Mouse (Mus musculus) heart, postnatal 4 days (tissue): Measurements from ENCODE around the gene Prkcsh. TPM values are rescaled to one million over a fixed set of nuclear protein-coding genes. Genes with fewer than 3 reads are reported as not detected.

Experiments used
- DNase-seq: peaks from one replicate; pipeline ENCODE4 v3.0.0; 2021
- total RNA-seq, 2 experiments: library from RNA; stranded (reverse); gene quantifications; 2 replicates each; pipeline ENCODE4 v1.2.3; 2021

The Prkcsh gene
- 10 to 100 TPM; 69.8 to 73.7 TPM for total RNA-seq

DNA sequence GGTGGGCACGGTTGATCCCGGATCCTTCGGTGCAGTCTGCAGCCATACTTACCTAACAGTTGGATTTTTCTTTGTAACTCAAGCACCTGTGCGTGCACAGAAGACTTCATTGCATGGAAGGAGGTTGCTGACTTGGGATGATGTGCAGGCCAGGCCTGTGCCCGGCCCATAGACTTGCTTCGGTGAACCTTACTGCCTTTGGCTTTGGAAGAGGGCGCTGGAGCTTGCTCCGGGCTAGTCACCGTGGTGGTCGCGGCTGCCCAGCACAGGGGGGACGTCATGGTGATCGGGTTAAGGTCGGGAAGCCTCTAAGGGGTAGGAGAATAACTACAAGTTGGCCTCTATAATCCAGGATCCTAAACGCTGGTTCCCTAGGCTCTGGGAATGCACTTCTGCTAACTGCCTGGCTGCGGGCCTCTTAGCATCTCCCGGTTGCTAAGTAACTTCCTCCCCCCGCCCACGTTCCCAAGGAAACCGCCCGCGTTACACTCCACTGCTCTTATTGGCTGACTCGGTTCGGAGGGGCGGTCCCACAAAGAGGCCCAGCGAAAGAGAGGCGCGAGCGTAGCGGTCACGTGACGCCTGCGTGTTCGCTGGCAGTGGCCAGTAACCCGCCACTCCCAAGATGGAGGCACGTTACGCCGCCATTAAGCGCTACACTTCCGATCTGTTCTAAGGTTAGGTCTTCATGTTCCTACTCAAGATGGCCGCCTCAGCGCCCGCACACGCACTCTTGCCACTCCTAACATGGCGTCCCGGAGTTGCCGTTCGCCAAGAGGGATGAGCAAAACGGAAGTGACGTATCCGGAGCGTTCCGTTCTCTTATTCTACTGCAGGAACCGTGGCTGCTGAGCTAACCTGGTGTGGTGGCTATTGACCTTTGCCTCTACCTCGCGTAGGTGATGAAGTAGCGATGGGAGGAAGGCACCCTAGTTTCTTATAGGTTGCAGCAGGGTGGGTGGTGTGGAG, at the start of gene Prkcsh, which contains the start of gene Ccdc151:
Prkcsh (plus strand) TSS at position 613 of the 969 bp plus-strand sequence.
Ccdc151 (minus strand) TSS at position 441 of the 969 bp plus-strand sequence.
- DNase-seq: peak; percentile 99

DNA sequence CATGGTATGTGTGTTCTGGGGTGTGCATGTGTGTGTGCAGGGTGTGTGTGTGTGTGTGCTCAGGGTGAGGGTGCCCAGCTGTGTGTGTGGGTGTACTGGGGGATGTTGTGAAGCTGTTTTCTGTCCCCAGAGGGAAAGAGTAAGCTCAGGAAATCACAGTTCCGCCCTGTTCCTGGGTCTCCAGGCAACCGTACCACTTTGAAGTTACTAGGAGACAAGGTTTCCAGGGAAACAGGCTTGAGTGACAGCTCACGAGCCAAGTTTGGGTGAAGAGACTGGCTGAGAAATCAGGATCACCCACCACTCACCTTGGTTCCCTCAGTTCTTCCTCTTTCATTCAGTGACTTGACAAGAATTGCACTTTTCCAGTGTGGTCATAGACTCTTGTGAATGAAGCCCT, 49.0 kb upstream of the Prkcsh start:
- no peak for DNase-seq

DNA sequence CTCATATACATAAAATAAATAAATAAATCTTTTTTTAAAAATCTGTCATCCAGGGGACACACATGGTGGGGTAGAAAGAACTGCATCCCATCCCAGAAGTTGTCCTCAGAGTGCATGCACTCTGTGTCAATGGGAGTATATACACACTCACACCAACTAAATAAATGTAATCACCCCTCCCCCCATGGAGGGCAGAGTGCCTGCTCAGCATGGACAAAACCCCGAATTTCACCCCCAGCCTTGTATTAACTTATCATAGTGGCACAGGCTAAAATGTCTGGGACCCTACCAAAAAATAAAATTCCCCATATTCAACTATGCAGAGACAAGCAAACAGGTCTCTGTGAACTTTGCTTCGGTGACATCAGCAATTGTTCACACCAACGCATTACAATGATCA, 48.0 kb upstream of the Prkcsh start:
- no peak for DNase-seq

DNA sequence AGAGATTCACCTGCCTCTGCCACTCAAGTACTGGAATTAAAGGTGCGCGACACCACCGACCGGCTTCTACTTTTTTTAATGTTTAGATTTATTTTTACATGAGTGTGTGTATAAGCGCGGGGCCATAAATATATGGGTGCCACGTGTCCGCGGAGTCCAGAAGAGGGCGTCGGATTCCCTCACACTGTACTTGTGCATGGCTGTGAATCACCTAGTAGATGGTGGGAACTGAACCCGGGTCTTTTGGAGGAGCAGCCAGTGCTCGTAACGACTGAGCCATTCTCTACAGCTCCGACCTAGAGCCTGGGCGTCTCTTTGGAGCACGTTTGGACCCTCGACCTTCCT, 47.4 kb upstream of the Prkcsh start:
- DNase-seq: no peak

DNA sequence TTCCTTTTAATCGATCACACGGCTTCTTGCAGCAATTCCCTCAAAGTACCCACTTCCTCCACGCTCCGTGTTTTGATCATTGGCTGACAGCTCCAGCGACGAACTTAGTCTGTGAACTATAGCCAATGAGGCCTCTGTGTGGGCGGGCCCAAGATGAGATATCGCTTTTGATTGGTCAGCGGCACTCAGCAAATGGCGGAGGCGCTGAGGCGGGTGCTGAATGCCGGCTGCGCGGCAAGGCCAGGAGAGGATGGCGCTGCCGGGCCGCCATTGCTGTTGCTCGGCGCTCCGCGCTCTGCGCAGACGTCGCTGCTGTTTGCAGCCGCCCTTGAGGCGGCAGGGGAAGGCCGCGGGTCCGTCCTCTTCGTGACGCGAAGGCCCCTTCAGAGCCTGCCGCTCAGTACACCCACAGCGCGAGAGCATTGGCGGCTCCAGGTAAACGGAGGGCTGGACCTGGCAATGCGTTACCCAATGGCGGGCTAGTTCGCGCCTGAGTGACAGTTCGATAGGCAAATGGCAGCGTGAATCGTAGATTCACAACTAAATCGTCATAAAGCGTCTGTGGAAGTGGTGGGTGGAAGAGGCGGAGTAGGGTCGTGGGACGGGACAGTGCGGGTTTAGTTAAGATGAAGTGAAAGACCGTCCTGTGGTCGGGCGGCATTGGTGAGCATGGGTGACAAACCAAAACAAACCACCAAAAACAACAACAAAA, 46.9 kb upstream of the Prkcsh start, which contains the start of gene Swsap1:
Swsap1 (plus strand) TSS at position 186 of the 712 bp plus-strand sequence.
- DNase-seq: peak; percentile 99

DNA sequence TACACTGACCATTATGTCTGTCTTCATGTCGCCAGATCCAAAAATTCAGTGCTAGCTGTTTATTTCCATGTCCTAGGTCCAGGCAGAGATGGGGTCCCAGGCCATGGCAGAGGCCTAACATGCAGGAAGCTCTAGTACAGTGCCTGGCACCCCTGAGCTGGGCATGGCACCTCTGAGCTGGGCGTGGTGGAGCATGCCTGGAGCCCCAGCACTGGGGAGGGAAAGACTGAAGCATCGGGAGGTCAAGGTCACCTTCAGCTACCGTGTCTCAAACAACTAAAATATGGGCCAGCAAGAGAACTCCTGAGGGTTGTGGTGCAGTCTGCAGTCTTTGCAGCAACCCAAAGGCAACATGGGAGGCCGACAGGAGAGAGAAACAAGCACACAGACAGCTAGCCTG, 44.2 kb upstream of the Prkcsh start:
- no peak for DNase-seq

DNA sequence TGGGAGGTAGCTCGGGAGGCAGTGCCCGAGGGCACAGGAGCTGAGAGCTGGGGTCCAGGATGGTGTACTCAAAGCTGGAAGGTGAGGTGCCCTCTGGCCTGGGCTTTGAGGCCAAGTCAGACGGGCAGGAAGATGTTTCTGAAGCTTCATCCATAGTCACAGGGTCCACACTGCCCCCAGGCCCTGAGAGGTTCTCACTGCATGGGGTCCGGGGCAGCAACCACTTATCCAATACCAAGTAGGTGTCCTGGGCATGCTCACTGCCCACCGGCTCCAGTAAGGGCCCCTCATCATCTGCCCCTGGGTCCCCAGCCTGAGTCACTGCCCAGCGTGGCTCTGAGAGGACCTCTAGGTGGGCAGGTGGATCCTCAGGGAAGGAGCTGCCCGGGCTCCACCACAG, 43.4 kb upstream of the Prkcsh start:
- no peak for DNase-seq

DNA sequence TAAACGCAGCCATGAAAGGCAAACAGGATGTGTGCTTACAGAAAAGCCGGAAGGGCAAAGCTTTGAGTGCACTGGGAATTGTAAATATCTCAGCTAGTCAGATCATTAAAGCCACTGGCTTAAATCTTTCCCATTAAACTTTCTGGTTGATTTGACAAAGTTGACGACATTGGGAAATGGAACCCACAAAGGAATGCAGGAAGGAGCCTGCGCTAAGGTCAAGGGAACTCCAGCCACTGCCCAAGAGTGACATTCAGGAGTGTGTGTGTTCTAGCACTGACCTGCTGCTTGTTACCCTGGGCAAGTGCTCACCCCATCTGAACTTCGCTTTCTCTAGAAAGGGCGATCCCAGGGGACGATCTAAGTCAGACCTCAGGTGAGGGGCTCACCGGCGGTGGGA, 42.5 kb upstream of the Prkcsh start:
- no peak for DNase-seq

DNA sequence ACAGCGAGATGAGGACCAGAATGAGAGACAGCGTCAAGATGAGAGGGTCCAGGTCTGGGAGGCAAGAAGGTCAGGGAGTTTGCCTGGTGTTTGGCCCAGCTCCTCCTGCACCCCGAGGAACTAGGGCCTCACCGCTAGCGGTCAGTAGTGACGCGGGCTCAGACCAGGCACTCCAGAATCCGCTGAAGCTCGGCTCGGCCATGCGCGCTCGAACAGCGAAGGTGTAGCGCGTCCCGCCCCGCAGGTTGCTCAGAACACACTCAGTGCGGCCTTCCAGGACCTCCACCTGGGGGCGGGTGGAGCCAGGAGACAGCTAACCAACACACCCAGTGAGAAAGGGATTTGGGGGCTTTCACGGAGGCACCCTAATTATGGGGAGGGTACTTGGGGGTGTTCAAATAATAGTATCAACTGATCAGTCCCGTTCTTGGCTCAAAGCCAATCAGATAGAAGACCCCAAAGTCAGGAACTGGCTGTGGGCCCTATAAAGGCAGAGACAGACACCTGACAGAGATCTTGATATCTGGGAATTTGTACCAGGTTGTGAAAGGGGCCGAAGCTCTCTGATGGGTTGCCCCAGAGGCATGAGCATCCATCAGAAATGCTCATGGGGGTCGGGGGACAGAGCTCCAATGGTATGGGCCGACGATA, 41.9 kb upstream of the Prkcsh start:
- peak; percentile 30 for DNase-seq

DNA sequence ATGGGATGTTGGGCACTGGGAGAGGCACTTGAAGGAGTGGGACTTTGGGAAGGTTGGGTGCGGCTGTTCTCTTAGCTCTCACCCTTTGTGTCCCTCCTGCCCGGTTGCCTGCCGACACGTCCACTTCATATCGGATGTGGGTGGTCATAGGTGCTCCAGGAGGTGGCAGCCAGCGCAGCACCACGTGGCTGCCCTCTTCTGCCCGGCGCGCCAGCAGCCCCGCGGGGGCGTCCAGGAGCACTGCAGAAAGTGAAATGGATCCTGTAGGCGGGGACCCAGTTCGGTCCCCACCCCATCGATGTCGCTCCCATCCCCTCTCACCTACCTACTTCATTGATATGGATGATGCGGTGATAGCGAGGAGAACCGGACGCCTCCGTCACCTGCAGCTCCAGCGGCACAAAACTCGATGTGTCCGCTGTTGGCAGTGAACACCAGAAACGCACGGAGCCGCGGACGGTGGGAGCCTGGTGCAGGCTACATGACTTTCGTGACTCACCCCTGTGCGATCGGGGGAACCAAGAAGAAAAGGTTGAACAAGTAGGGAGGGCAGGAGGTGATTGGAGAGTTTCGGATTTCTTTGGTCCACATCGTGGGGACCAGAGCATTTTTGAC, 41.1 kb upstream of the Prkcsh start:
- DNase-seq: no peak

DNA sequence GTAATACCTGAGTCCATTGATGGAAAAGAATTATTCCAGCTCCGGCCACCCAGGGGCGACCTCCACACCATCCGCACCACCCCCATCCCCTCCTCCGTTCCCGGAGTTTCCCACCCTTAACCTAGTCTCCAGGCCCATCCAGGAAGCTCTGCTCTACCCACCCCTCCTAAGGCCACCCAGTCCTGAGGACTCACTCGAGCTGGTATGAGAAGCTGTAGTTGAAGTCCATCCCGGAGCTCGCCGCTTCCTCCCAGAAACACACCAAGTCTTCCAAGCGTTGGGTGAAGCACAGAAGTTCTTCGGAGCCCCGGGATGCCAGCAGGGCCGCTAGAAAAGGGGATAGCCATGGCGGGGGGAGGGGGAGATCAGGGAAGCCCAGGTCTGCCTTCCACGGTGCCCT, 40.6 kb upstream of the Prkcsh start:
- DNase-seq: no peak

DNA sequence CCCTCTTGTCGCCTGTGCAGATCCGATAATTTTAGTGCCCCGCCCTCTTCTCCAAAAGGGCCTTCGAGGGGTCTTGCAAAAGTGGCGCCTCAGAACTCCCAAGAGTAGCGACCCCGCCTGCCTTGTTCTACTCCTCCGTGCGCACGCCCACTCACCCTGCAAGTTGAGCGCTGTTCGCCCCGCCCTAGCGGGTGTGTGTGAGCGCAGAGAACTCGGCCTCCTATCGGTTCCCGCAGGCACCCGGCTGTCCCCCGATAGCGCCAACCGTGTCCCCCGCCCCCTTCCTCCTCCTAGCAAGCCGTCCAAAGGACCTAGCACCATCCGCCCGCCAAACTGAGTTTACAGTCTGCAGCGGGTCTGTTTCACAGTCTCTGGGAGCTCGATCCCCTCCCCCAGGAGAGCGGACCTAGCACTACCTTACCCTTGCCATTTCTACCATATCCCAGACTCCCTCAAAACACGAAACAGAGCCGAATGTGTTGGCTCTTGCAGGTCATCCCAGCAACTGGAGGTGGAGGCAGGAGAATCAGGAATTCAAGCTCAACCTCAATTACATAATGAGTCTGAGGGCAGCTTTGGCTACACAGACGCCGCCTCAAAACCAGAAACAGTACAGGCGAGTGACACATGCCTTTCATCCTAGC, 40.1 kb upstream of the Prkcsh start:
- peak; percentile 66 for DNase-seq

DNA sequence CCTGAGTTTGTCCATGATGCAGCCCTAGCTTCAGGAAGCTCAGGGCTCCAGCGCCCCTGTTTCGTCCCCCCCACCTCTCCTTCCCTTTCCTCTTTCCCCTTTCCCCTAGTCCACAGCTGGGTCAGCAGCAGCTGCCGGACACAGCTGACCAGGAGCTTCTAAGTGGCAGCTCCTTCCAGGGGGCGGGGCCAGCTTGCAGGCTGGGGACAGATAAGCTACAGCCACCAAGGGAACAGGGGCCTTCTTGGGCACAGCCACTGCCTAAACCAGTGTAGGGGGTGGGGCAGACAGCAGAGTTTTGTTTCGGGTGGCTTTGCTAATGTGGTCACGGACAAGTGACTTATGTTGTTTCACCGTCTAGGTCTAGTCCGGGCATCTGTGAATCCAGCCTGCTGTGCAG, 39.2 kb upstream of the Prkcsh start, which contains the start of gene Epor:
Epor (minus strand) TSS at position 90 of the 400 bp plus-strand sequence.
- DNase-seq: peak; percentile 68

DNA sequence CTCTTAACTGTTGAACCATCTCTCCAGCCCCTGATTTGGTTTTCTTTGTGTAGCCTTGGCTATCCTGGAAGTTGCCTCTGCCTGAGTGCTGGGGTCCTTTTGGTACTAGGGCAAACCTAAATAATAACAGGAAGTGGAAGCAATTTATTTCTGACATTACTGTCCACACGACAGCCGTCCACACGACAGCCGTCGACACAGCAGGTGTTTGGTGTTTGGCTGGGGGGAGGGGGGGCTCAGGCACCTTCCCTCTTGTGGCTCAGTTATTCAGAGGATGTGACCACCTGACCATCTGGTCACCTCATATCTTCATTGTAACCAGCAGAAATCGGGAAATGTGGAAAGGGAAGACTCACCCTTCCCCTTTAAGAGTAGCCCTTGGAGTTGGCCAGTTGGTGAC, 33.7 kb upstream of the Prkcsh start:
- no peak for DNase-seq

DNA sequence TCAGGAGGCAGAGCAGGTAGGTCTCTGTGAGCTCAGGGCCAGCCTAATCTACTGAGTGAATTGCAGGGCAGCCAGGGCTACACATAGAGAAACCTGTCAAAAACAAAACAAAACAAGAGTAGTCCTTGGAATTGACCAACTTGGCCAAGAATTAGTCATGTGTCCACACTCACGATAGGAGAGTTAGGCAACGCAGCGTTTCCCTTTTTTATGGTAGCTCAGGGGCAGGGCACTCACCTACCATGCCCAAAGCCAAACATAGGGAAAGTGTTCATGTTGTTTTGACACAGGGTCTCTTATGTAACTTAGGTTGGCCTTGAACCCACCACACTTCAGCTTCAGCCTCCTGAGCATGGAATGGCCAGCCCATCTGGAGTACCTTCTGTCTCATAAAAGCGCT, 33.3 kb upstream of the Prkcsh start:
- DNase-seq: no peak

DNA sequence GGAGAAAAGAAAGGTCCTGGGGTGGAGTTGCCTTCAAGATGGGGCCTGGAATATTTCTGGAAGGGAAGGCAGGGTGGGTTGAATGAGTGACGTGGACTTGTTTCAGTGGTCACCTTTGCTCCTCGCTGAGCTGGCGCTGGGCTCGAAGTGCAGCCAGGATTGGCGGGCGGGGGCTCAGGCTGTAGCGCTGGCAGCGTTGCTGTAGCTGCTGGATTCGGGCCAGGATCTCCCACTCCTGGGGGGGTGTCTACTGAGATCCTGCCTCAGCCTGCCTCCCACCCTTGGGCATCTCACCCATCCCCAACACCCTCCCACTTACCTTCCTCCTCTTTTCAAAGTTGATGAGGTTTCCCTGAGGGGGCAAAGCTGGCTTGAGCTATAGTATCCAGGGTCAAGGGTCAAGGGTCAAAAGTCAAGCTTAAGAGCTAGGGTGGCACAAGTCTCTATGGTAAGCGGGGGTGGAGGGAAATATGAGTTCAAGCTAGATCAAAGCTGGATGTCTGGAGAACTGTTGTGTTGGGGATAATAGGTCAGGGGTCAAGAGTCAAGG, 25.9 kb upstream of the Prkcsh start:
- DNase-seq: no peak

DNA sequence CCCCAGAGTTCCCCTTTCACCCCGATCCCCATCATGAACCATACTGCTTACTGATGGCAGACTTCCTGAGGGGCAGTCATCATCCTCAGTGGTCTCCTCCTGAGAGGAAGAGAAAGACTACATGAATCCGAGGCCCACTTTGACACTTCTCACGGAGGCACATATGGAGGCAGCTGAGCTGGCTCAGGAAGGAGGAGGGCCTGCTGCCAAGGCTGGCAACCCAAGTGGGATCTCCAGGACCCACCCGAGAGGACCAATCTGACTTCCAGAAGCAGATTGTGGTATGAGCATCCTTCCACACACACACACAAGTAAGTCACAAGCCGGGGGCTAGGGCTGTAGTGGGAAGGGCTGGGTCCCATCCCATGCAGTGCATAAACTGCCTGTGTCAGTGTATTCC, 25.3 kb upstream of the Prkcsh start:
- DNase-seq: no peak

DNA sequence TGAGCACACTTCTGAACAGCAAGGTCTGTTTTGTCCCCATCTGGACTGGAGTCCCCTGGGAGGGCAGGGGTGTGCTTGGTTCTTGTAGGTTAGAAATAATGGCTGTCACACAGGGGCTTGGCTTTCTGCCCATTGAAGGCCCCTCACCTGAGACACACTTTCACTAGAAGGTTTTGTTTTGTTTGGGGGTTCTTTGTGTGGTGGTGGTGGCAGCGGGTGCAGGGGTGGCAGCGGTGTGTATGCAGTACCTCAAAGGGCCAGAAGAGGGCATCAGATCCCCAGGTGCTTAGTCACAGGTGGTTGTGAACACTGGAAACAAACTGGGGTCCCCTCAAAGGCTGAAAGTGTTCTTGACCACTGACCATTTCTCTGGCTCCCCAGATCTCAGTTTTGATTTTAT, 24.6 kb upstream of the Prkcsh start:
- DNase-seq: peak; percentile 41

DNA sequence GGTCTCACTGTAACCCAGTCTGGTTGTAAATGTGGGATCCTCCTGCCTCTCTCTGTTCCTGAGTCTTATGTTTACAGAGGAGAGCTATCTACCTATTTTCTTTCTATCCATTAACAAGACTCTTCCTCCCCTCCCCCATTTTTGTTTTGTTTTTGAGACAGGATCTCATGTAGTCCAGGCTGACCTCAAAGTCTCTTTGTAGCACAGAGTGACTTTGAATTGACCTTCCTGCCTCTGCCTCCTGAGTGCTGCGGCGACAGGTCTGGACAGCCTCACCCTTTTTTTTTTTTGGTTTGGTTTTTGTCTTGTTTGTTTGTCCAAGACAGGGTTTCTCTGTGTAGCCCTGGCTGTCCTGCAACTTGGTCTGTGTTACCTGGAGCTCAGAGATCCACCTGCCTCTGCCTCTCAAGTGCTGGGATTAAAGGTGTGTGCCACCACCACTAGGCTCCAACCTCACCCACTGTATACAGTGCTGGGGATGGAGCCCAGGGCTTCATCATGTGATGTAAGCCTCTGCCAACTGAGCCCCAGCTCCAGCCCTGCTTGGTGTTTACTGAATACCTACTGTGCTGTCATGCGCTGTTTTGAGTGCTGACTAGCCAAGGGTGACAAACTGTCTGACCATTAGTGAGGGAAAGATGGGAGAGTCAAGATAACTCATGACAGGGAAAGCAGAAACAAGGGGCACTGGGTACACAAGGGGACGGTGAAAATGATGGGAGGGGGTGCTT, 24.0 kb upstream of the Prkcsh start:
- no peak for DNase-seq

DNA sequence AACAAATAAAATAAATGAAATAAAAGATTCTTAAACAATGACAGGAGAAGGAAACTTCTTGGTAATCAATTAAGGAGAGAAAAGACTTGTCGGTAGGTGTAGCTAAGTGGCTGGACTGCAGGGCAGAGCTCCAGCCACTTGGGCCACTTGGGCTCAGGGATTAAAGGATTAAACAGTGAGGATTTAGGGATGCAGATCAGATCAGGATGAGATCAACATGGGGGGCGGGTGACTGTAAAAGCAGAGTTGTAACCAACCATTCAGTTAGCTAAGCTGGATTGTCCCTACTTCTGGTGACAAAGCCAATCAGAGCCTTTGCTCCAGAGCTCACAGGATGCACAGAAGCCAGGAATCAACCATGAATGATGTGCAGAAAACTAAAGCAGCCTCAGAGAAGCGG, 18.7 kb upstream of the Prkcsh start:
- DNase-seq: no peak
